Comparison of ENCODE assay signal across 8 mouse cellular contexts in the genomic region with DNA sequence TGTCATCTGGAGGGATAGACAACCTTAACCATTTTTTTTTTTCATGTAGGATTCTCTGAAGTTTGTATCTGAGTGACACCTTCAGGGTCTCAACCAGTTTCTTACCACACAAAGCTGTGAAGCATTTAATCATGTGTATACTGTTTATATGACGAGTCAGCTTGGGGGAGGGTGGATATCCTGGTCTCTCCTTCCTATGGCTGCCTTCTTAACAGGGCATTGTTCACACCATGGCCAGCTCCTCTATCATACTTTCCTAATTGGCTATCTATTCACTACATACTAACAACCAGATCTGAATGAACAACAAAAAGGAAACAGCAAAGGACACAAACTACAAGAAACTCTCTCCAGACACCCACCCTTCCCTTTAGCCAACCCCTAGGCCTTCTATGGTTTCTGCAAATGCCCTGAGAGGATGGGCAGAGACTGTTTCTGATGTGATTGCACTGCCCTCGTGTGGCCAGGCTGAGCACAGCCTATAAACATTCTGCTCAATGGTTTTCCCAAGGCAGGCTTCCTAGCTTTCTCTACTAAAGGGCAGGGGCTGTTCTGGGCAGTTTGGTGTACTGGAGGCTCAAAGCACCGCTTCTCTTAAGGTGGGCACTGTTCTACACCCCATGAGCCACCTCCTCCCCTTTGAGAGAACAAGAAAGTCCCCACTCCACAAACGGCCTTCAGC. TPM values are rescaled to one million over a fixed set of nuclear protein-coding genes. Genes with fewer than 3 reads are reported as not detected.
A peak's percentile ranks its signal among the peaks of the same experiment; 100 is the strongest.
DNase-seq lines count a peak whose midpoint lies in the region; ATAC-seq and TF ChIP-seq lines count a peak whose summit lies in the region.

No protein-coding gene starts in this region.

- peaks cover 0 to 3% of the 10 kb centered on the region in 2 experiments; a peak in 1 of 4 replicates for H3K4me1 ChIP-seq in CH12.LX (ENCODE audit: control insufficient read depth in 1 of 2, insufficient read depth in 2 of 2)
- no peaks in the 10 kb centered on the region for H3K4me1 ChIP-seq in forebrain, embryonic 10.5 days
- H3K4me1 ChIP-seq in liver, embryonic 14.5 days (replicated peaks; ENCODE audit: control insufficient read depth in 2 of 2, insufficient read depth in 2 of 2, low read length in 1 of 2), result no peaks in the 10 kb centered on the region
- no peaks in the 10 kb centered on the region for H3K4me1 ChIP-seq in neural tube, embryonic 12.5 days
- no peaks in the 10 kb centered on the region for H3K4me1 ChIP-seq in stomach, embryonic 16.5 days (ENCODE audit: control insufficient read depth, insufficient read depth, low read length)

- peak; percentile 62 for DNase-seq in CH12.LX (ENCODE audit: extremely low read depth)
- peak; percentile 82 for DNase-seq in brain, embryonic 14.5 days (ENCODE audit: low read depth)
- peak; percentile 63 for DNase-seq in forebrain, embryonic 10.5 days (ENCODE audit: extremely low spot score, low spot score)
- DNase-seq in heart, postnatal 14 days, result peak; percentile 78 to 82
- peak; percentile 80 to 81 for DNase-seq in kidney, postnatal 4 days
- DNase-seq in liver, embryonic 14.5 days (ENCODE audit: low read depth in 3 of 3, low spot score in 3 of 3), result peak in 2 of 3 experiments; percentile 28 to 31

- no peak for TF ChIP-seq EP300 in CH12.LX (IDR thresholded peaks at IDR 0.05; ENCODE audit: low read length)
- no peak for TF ChIP-seq EP300 in liver, embryonic 14.5 days (IDR thresholded peaks at IDR 0.05; ENCODE audit: low read depth)

- in situ Hi-C loops in CH12.LX (cut with MboI; ENCODE audit: low pct_ligation_motif_present, low pct_unique_long_range_greater_than_20kb, low sequenced_read_pairs), result loop anchor here (5.0 to 10.0 kb wide), 2 partner anchors 109 to 346 kb away; no protein-coding TSS in a partner anchor

- dilution Hi-C loops in CH12.LX (cut with MboI; ENCODE audit: extremely low pct_ligation_motif_present, extremely low pct_unique_long_range_greater_than_20kb, low sequenced_read_pairs), result no loop called here

- H3K79me2 ChIP-seq in CH12.LX (replicated peaks; ENCODE audit: control insufficient read depth, extremely low read depth, insufficient read depth, poor library complexity, severe bottlenecking), result no peaks in the 10 kb centered on the region

- no peak overlapping the region for H3K4me2 ChIP-seq in CH12.LX (ENCODE audit: insufficient read depth, low read depth, poor library complexity, severe bottlenecking)
- no peak overlapping the region for H3K4me2 ChIP-seq in liver, embryonic 14.5 days (ENCODE audit: low read depth)
- H3K4me2 ChIP-seq in neural tube, embryonic 12.5 days (replicated peaks), result no peak overlapping the region
- H3K4me2 ChIP-seq in stomach, embryonic 16.5 days (ENCODE audit: low read depth, low read length), result no peak overlapping the region

- H3K27ac ChIP-seq in CH12.LX (ENCODE audit: insufficient read depth, low read depth), result no peak overlapping the region
- H3K27ac ChIP-seq in forebrain, embryonic 10.5 days, result no peak overlapping the region
- no peak overlapping the region for H3K27ac ChIP-seq in liver, embryonic 14.5 days
- H3K27ac ChIP-seq in neural tube, embryonic 12.5 days, result no peak overlapping the region
- H3K27ac ChIP-seq in stomach, embryonic 16.5 days (ENCODE audit: low read length), result peak overlapping the region; percentile 26; the same call in 1 of the 2 replicates

- H3K9ac ChIP-seq in CH12.LX (ENCODE audit: insufficient read depth, low read depth), result no peak overlapping the region
- H3K9ac ChIP-seq in liver, embryonic 14.5 days (replicated peaks), result no peak overlapping the region
- no peak overlapping the region for H3K9ac ChIP-seq in neural tube, embryonic 12.5 days
- no peak overlapping the region for H3K9ac ChIP-seq in stomach, embryonic 16.5 days (ENCODE audit: low read length)

- TF ChIP-seq RAD21 in CH12.LX (IDR thresholded peaks at IDR 0.05; ENCODE audit: low read depth, low read length), result peak; percentile 84

- TF ChIP-seq POLR2A in CH12.LX (IDR thresholded peaks at IDR 0.05; ENCODE audit: low read depth, low read length), result no peak
- no peak for TF ChIP-seq POLR2A in brain, embryonic 14.5 days (IDR thresholded peaks at IDR 0.05; ENCODE audit: borderline replicate concordance, extremely low read depth, insufficient read depth, insufficient read length, poor library complexity, severe bottlenecking)

- peak; percentile 48; the same call in 1 of the 2 replicates for ATAC-seq in liver, embryonic 14.5 days (ENCODE audit: insufficient read depth)
- ATAC-seq in neural tube, embryonic 12.5 days (ENCODE audit: low FRiP score, low read depth), result peak; percentile 79
- peak; percentile 50; the same call in 1 of the 2 replicates for ATAC-seq in stomach, embryonic 16.5 days (ENCODE audit: insufficient read depth, low FRiP score)

- H3K9me3 ChIP-seq in CH12.LX (replicated peaks; ENCODE audit: low read length), result no peaks in the 10 kb centered on the region
- H3K9me3 ChIP-seq in forebrain, embryonic 10.5 days, result no peaks in the 10 kb centered on the region
- no peaks in the 10 kb centered on the region for H3K9me3 ChIP-seq in liver, embryonic 14.5 days (ENCODE audit: control insufficient read depth, low read length)
- H3K9me3 ChIP-seq in neural tube, embryonic 12.5 days, result no peaks in the 10 kb centered on the region
- no peaks in the 10 kb centered on the region for H3K9me3 ChIP-seq in stomach, embryonic 16.5 days (replicated peaks; ENCODE audit: control insufficient read depth, low read length)

- intact Hi-C loops in heart, postnatal 14 days (cut with DNase I), result loop anchor here (1.0 to 10.0 kb wide), 5 partner anchors 108 to 576 kb away; no protein-coding TSS in a partner anchor

- no peak overlapping the region for H3K4me3 ChIP-seq in CH12.LX (replicated peaks in 1 of 3; ENCODE audit: low read depth in 2 of 3, low read length in 2 of 3, poor library complexity in 1 of 3)
- H3K4me3 ChIP-seq in forebrain, embryonic 10.5 days, result no peak overlapping the region
- H3K4me3 ChIP-seq in liver, embryonic 14.5 days (ENCODE audit: insufficient read depth in 1 of 2, low read depth in 2 of 2, low read length in 2 of 2), result no peak overlapping the region
- H3K4me3 ChIP-seq in neural tube, embryonic 12.5 days, result no peak overlapping the region
- no peak overlapping the region for H3K4me3 ChIP-seq in stomach, embryonic 16.5 days (replicated peaks; ENCODE audit: low read length)

- 43% methylated on average over 4 of the region's 4 CpGs for WGBS in forebrain, embryonic 10.5 days
- WGBS in liver, embryonic 14.5 days (ENCODE audit: insufficient replicate concordance), result 31% methylated on average over 4 of the region's 4 CpGs
- 43% methylated on average over 4 of the region's 4 CpGs for WGBS in neural tube, embryonic 12.5 days
- 45% methylated on average over 4 of the region's 4 CpGs for WGBS in stomach, embryonic 16.5 days

- TF ChIP-seq CTCF in CH12.LX (conservative IDR thresholded peaks at IDR 0.05 in 1 of 2, IDR thresholded peaks at IDR 0.05 in 1 of 2; ENCODE audit: low read depth in 2 of 2, low read length in 2 of 2), result peak; percentile 58 to 91
- TF ChIP-seq CTCF in brain, embryonic 14.5 days (IDR thresholded peaks at IDR 0.05; ENCODE audit: borderline replicate concordance, extremely low read depth, insufficient read depth, insufficient read length), result peak; percentile 91
- peak; percentile 92 for TF ChIP-seq CTCF in liver, embryonic 14.5 days (IDR thresholded peaks at IDR 0.05; ENCODE audit: low read depth)

- peaks cover 40 to 49% of the 10 kb centered on the region in 2 experiments for H3K36me3 ChIP-seq in CH12.LX (replicated peaks in 1 of 2; ENCODE audit: control insufficient read depth in 1 of 2, insufficient read depth in 1 of 2, low read length in 1 of 2)
- H3K36me3 ChIP-seq in forebrain, embryonic 10.5 days (replicated peaks), result peaks cover 44% of the 10 kb centered on the region
- H3K36me3 ChIP-seq in liver, embryonic 14.5 days (replicated peaks; ENCODE audit: control insufficient read depth, insufficient read depth, low read depth), result peaks cover 16% of the 10 kb centered on the region
- peaks cover 30% of the 10 kb centered on the region for H3K36me3 ChIP-seq in neural tube, embryonic 12.5 days
- H3K36me3 ChIP-seq in stomach, embryonic 16.5 days (ENCODE audit: control insufficient read depth, insufficient read depth, low read length), result peaks cover 13% of the 10 kb centered on the region

- H3K27me3 ChIP-seq in CH12.LX (replicated peaks), result no peaks in the 10 kb centered on the region
- H3K27me3 ChIP-seq in forebrain, embryonic 10.5 days (ENCODE audit: poor library complexity, severe bottlenecking), result no peaks in the 10 kb centered on the region
- no peaks in the 10 kb centered on the region for H3K27me3 ChIP-seq in liver, embryonic 14.5 days (ENCODE audit: control insufficient read depth, insufficient read depth, low read length)
- no peaks in the 10 kb centered on the region for H3K27me3 ChIP-seq in neural tube, embryonic 12.5 days (replicated peaks)
- H3K27me3 ChIP-seq in stomach, embryonic 16.5 days (ENCODE audit: control insufficient read depth, insufficient read depth, low read length), result no peaks in the 10 kb centered on the region

RNA-seq across cellular contexts. Expression of gene Ahrr, which starts 8.9 kb away (rescaled TPM):
- total RNA-seq in CH12.LX (2012; rRNA removed), result 0.84 and 1.0 TPM in 2 replicates
- total RNA-seq in CH12.LX (2014; rRNA removed), result 1.0 and 1.2 TPM in 2 replicates
- 0.90 and 1.0 TPM in 2 replicates for polyA plus RNA-seq in CH12.LX (2012; ENCODE audit: insufficient read length, low read depth)
- polyA plus RNA-seq in brain, embryonic 14.5 days (2012; rRNA removed), result 2.0 and 2.5 TPM in 2 replicates
- polyA plus RNA-seq in forebrain, embryonic 10.5 days (2016; fragmentation: Nextera tagmentation; extraction: Ambion mirVana), result 1.5 and 1.6 TPM in 2 replicates
- under 1 TPM; 0.48 to 0.71 TPM for total RNA-seq in heart, postnatal 14 days (2021)
- polyA plus RNA-seq in liver, embryonic 14.5 days (2012; rRNA removed), result 0.05 and 0.08 TPM in 2 replicates
- polyA plus RNA-seq in liver, embryonic 14.5 days (2014; fragmentation: Nextera tagmentation; extraction: Ambion mirVana), result 0.05 and 0.17 TPM in 2 replicates
- polyA plus RNA-seq in neural tube, embryonic 12.5 days (2016; fragmentation: Nextera tagmentation; extraction: Ambion mirVana), result 0.77 and 1.3 TPM in 2 replicates
- polyA plus RNA-seq in stomach, embryonic 16.5 days (2015; fragmentation: Nextera tagmentation; extraction: Ambion mirVana), result 0.28 and 0.72 TPM in 2 replicates

RNA-seq across cellular contexts. Expression of gene Pdcd6, which starts 16.3 kb away (rescaled TPM):
- total RNA-seq in CH12.LX (2012; rRNA removed) (124 and 134 TPM in 2 replicates), CH12.LX (2014; rRNA removed) (213 and 246 TPM in 2 replicates)
- polyA plus RNA-seq in CH12.LX (2012; ENCODE audit: insufficient read length, low read depth), result 136 and 139 TPM in 2 replicates
- 112 and 144 TPM in 2 replicates for polyA plus RNA-seq in brain, embryonic 14.5 days (2012; rRNA removed)
- 129 and 130 TPM in 2 replicates for polyA plus RNA-seq in forebrain, embryonic 10.5 days (2016; fragmentation: Nextera tagmentation; extraction: Ambion mirVana)
- total RNA-seq in heart, postnatal 14 days (2021), result 10 to 100 TPM; 47.1 to 52.6 TPM
- 49.8 and 56.0 TPM in 2 replicates for polyA plus RNA-seq in liver, embryonic 14.5 days (2012; rRNA removed)
- polyA plus RNA-seq in liver, embryonic 14.5 days (2014; fragmentation: Nextera tagmentation; extraction: Ambion mirVana), result 73.4 and 80.9 TPM in 2 replicates
- polyA plus RNA-seq in neural tube, embryonic 12.5 days (2016; fragmentation: Nextera tagmentation; extraction: Ambion mirVana), result 107 TPM in 2 replicates
- 153 and 164 TPM in 2 replicates for polyA plus RNA-seq in stomach, embryonic 16.5 days (2015; fragmentation: Nextera tagmentation; extraction: Ambion mirVana)

RNA-seq across cellular contexts. Expression of gene Sdha, which starts 49.0 kb away (rescaled TPM):
- total RNA-seq in CH12.LX (2012; rRNA removed) (161 and 165 TPM in 2 replicates), CH12.LX (2014; rRNA removed) (107 and 120 TPM in 2 replicates)
- 249 and 255 TPM in 2 replicates for polyA plus RNA-seq in CH12.LX (2012; ENCODE audit: insufficient read length, low read depth)
- polyA plus RNA-seq in brain, embryonic 14.5 days (2012; rRNA removed), result 127 and 146 TPM in 2 replicates
- polyA plus RNA-seq in forebrain, embryonic 10.5 days (2016; fragmentation: Nextera tagmentation; extraction: Ambion mirVana), result 274 and 282 TPM in 2 replicates
- total RNA-seq in heart, postnatal 14 days (2021), result 1,000 to 10,000 TPM; 1,284 to 1,341 TPM
- 56.6 and 78.7 TPM in 2 replicates for polyA plus RNA-seq in liver, embryonic 14.5 days (2012; rRNA removed)
- polyA plus RNA-seq in liver, embryonic 14.5 days (2014; fragmentation: Nextera tagmentation; extraction: Ambion mirVana), result 118 and 130 TPM in 2 replicates
- 206 and 209 TPM in 2 replicates for polyA plus RNA-seq in neural tube, embryonic 12.5 days (2016; fragmentation: Nextera tagmentation; extraction: Ambion mirVana)
- 273 and 292 TPM in 2 replicates for polyA plus RNA-seq in stomach, embryonic 16.5 days (2015; fragmentation: Nextera tagmentation; extraction: Ambion mirVana)

RNA-seq across cellular contexts. Expression of gene Ccdc127, which starts 49.0 kb away (rescaled TPM):
- total RNA-seq in CH12.LX (2012; rRNA removed), result 40.8 and 53.8 TPM in 2 replicates
- total RNA-seq in CH12.LX (2014; rRNA removed), result 45.3 and 51.8 TPM in 2 replicates
- polyA plus RNA-seq in CH12.LX (2012; ENCODE audit: insufficient read length, low read depth), result 57.4 and 57.5 TPM in 2 replicates
- polyA plus RNA-seq in brain, embryonic 14.5 days (2012; rRNA removed), result 14.7 and 19.8 TPM in 2 replicates
- polyA plus RNA-seq in forebrain, embryonic 10.5 days (2016; fragmentation: Nextera tagmentation; extraction: Ambion mirVana), result 52.4 and 56.7 TPM in 2 replicates
- total RNA-seq in heart, postnatal 14 days (2021), result 10 to 100 TPM; 43.2 to 49.9 TPM
- 2.1 and 4.4 TPM in 2 replicates for polyA plus RNA-seq in liver, embryonic 14.5 days (2012; rRNA removed)
- 16.2 and 16.7 TPM in 2 replicates for polyA plus RNA-seq in liver, embryonic 14.5 days (2014; fragmentation: Nextera tagmentation; extraction: Ambion mirVana)
- 55.4 and 57.5 TPM in 2 replicates for polyA plus RNA-seq in neural tube, embryonic 12.5 days (2016; fragmentation: Nextera tagmentation; extraction: Ambion mirVana)
- polyA plus RNA-seq in stomach, embryonic 16.5 days (2015; fragmentation: Nextera tagmentation; extraction: Ambion mirVana), result 53.2 and 60.8 TPM in 2 replicates

Comparison
In these comparisons a context has a peak if more than half of its experiments do, and no peak if none do; other contexts are left out.
1. DNase-seq: peak in every context shown above with its lines; median percentile 82 in brain, embryonic 14.5 days; 80 in kidney, postnatal 4 days; 80 in heart, postnatal 14 days; 63 in forebrain, embryonic 10.5 days; 62 in CH12.LX; 30 in liver, embryonic 14.5 days.